Mouse (Mus musculus): ENCODE measurements around the gene Rpl13a. TPM values are rescaled to one million over a fixed set of nuclear protein-coding genes. Genes with fewer than 3 reads are reported as not detected.

Rpl13a gene
- polyA plus RNA-seq, 1 experiment from 2014 or later: 1,071 TPM

DNA sequence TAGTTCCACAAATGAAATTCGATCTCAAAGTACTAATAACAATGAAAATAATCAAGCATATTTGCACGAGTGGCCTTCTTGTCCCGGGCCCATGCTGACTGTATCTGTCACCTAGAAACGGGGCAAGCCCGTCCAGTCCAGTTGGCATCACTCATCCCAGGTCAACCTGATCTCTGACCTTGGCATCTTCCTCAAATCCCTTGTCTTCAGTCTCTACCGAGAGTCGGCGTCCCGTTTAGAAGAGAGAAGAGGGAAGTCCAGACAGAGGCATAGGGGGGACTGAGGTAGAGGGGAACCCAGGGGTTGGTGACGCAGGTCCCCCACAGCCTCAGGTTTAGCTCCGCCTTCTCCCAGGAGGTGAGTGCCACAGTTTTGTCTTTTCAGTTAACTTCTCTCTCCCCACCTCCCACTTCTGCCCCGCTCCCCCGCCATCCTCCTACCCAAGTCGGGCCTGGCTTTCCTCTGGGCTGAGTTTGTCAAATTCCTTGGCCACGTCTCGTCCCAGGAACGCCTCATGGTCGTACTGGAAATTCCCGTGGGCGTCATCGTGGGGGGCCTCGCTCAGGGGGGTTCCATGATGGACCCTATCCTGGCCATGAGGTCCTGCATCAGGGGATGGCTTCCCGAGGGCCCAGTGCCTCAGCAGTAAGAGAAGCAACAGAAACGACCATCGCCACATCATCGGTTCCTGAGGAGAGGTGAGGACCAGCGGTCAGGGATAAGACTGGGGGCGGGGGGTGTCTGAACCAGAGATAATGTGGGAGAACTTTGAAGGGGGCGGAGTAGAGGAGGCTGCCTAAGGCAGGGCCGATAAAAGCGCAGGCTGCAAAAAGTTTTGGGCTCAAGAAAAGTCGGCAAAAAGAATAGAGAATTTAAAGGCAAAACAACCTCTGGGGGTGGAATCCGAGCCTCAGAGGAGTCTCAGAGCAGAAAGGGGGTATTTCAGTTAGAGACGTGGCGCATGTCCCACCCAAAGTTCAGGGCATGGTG lies 37.3 kb downstream of the Rpl13a start:
- Histone ChIP-seq H3K27me3 (ENCODE audit: control insufficient read depth, insufficient read depth, low read length) (no peaks in the 10 kb centered on the region), H3K9me3 (ENCODE audit: control insufficient read depth, low read length) (no peaks in the 10 kb centered on the region), H3K9ac (ENCODE audit: low read length) (peak overlapping the region; percentile 55), H3K27ac (ENCODE audit: low read depth, low read length) (0 out of 2 replicates have a peak overlapping the region, but pooled peaks have one; percentile 23), H3K4me3 (ENCODE audit: low read depth, low read length) (peak overlapping the region; percentile 49), H3K4me2 (ENCODE audit: low read depth) (peak overlapping the region; percentile 60), H3K36me3 (ENCODE audit: control insufficient read depth, insufficient read depth, low read length) (peaks cover 4% of the 10 kb centered on the region), H3K4me1 (ENCODE audit: control insufficient read depth, insufficient read depth, low read length) (0 out of 2 replicates have a peak, but pooled peaks cover 2% of the 10 kb centered on the region)
- peak; percentile 40 for DNase-seq (ENCODE audit: low spot score)
- ATAC-seq (ENCODE audit: insufficient read depth, low FRiP score, low TSS enrichment): 0 out of 2 replicates have a peak, but pooled peaks have one; percentile 30
- 16% methylated on average over 35 of the region's 35 CpGs for WGBS

GRCm38 (mm10) chr7:45090251-45090977 lies 38.1 kb downstream of the Rpl13a start:
- DNase-seq (ENCODE audit: low spot score) (no peak), ATAC-seq (ENCODE audit: insufficient read depth, low FRiP score, low TSS enrichment) (no peak)
- H3K4me2 ChIP-seq (ENCODE audit: low read depth): no peak overlapping the region; the same call in 1 of the 2 replicates
- H3K27ac ChIP-seq (ENCODE audit: low read depth, low read length): no peak overlapping the region
- H3K4me1 ChIP-seq (ENCODE audit: control insufficient read depth, insufficient read depth, low read length): 0 out of 2 replicates have a peak, but pooled peaks cover 2% of the 10 kb centered on the region
- H3K36me3 ChIP-seq (ENCODE audit: control insufficient read depth, insufficient read depth, low read length): peaks cover 8% of the 10 kb centered on the region
- no peak overlapping the region; the same call in 1 of the 2 replicates for H3K4me3 ChIP-seq (ENCODE audit: low read depth, low read length)
- WGBS: 83% methylated on average over 13 of the region's 13 CpGs
- H3K27me3 ChIP-seq (ENCODE audit: control insufficient read depth, insufficient read depth, low read length): no peaks in the 10 kb centered on the region
- H3K9me3 ChIP-seq (ENCODE audit: control insufficient read depth, low read length): no peaks in the 10 kb centered on the region
- no peak overlapping the region for H3K9ac ChIP-seq (ENCODE audit: low read length)

DNA sequence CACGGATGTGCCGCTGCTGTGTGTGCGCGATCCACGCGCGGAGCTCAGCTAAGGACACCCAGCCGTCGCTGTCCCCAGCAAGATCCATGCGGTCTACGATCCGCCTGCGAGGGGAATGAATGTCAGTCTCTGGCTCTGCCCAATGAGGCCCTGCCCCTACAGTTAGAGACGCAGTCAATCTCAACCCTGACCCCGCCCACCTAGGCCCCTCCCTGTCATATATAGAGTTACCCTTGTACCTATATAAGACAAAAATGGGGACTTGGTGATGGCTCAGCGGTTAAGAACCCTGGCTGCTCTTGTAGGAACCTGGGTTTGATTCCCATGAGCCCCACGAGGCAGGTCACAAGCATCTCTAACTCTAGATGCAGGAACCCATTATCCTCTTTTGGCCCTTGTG lies 40.0 kb downstream of the Rpl13a start:
- no peak overlapping the region for H3K27ac ChIP-seq (ENCODE audit: low read depth, low read length)
- H3K9me3 ChIP-seq (ENCODE audit: control insufficient read depth, low read length): no peaks in the 10 kb centered on the region
- H3K27me3 ChIP-seq (ENCODE audit: control insufficient read depth, insufficient read depth, low read length): no peaks in the 10 kb centered on the region
- DNase-seq (ENCODE audit: low spot score): no peak
- 0 out of 2 replicates have a peak, but pooled peaks cover 2% of the 10 kb centered on the region for H3K4me1 ChIP-seq (ENCODE audit: control insufficient read depth, insufficient read depth, low read length)
- 93% methylated on average over 17 of the region's 17 CpGs for WGBS
- H3K9ac ChIP-seq (ENCODE audit: low read length): no peak overlapping the region
- H3K36me3 ChIP-seq (ENCODE audit: control insufficient read depth, insufficient read depth, low read length): peaks cover 8% of the 10 kb centered on the region
- no peak overlapping the region for H3K4me2 ChIP-seq (ENCODE audit: low read depth)
- H3K4me3 ChIP-seq (ENCODE audit: low read depth, low read length): no peak overlapping the region
- ATAC-seq (ENCODE audit: insufficient read depth, low FRiP score, low TSS enrichment): no peak

DNA sequence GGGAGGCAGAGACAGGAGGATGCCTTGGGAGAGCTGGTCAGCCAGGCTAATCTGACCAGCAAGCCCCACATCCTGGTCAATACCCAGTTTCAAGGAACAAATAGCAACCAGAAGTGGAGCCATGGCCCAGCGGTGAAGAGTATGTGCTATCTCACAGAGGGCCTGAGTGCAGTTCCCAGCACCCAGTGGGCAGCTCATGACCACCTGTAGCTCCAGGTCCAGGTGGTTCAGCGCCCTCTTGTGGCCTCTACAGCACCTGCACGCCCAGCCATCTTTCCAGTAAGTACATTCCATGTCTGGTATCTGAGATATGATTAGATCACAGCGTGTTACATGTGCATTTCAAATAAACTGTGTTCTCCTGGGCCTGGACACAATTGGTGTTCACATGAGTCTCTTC lies 42.5 kb downstream of the Rpl13a start:
- no peak for ATAC-seq (ENCODE audit: insufficient read depth, low FRiP score, low TSS enrichment)
- Histone ChIP-seq H3K9me3 (ENCODE audit: control insufficient read depth, low read length) (no peaks in the 10 kb centered on the region), H3K27ac (ENCODE audit: low read depth, low read length) (no peak overlapping the region), H3K4me1 (ENCODE audit: control insufficient read depth, insufficient read depth, low read length) (no peaks in the 10 kb centered on the region), H3K4me2 (ENCODE audit: low read depth) (no peak overlapping the region), H3K9ac (ENCODE audit: low read length) (no peak overlapping the region), H3K4me3 (ENCODE audit: low read depth, low read length) (no peak overlapping the region), H3K36me3 (ENCODE audit: control insufficient read depth, insufficient read depth, low read length) (peaks cover 16% of the 10 kb centered on the region), H3K27me3 (ENCODE audit: control insufficient read depth, insufficient read depth, low read length) (no peaks in the 10 kb centered on the region)
- DNase-seq (ENCODE audit: low spot score): no peak
- WGBS: 76% methylated on average over 4 of the region's 4 CpGs

DNA sequence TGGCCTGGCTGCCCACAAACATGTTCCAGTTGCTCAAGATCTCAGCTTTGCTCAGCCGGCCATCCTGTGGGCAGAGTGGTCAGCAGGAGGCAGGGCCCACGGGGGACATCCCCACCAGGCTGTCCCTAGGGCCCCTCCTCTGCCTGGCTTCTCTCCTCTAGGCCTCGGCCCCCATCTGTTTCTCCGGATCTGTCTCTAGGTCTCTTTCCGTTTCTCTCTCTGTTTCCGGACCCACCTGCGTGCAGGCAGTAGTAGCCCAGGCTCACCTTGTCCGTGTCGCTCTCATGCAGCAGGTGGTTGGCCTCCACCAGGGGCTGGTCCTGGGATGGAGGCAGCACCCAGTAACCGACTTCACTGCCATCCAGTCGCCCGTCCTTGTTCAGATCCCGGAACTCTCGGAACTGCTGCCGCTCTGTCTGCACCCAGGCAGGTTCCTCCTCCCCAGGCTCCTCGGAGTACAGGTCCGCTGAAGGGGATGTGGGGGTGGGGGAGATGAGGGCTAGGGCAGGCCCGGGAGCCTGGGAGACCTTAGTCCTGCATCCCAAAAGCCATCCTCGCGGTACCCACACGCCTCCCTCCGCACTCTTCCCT lies 45.2 kb downstream of the Rpl13a start:
- DNase-seq (ENCODE audit: low spot score) (no peak), ATAC-seq (ENCODE audit: insufficient read depth, low FRiP score, low TSS enrichment) (no peak)
- no peak overlapping the region for H3K27ac ChIP-seq (ENCODE audit: low read depth, low read length)
- no peaks in the 10 kb centered on the region for H3K9me3 ChIP-seq (ENCODE audit: control insufficient read depth, low read length)
- no peak overlapping the region for H3K4me3 ChIP-seq (ENCODE audit: low read depth, low read length)
- no peak overlapping the region for H3K9ac ChIP-seq (ENCODE audit: low read length)
- 83% methylated on average over 22 of the region's 22 CpGs for WGBS
- H3K4me2 ChIP-seq (ENCODE audit: low read depth): no peak overlapping the region
- no peaks in the 10 kb centered on the region for H3K27me3 ChIP-seq (ENCODE audit: control insufficient read depth, insufficient read depth, low read length)
- H3K36me3 ChIP-seq (ENCODE audit: control insufficient read depth, insufficient read depth, low read length): peaks cover 16% of the 10 kb centered on the region
- no peaks in the 10 kb centered on the region for H3K4me1 ChIP-seq (ENCODE audit: control insufficient read depth, insufficient read depth, low read length)

DNA sequence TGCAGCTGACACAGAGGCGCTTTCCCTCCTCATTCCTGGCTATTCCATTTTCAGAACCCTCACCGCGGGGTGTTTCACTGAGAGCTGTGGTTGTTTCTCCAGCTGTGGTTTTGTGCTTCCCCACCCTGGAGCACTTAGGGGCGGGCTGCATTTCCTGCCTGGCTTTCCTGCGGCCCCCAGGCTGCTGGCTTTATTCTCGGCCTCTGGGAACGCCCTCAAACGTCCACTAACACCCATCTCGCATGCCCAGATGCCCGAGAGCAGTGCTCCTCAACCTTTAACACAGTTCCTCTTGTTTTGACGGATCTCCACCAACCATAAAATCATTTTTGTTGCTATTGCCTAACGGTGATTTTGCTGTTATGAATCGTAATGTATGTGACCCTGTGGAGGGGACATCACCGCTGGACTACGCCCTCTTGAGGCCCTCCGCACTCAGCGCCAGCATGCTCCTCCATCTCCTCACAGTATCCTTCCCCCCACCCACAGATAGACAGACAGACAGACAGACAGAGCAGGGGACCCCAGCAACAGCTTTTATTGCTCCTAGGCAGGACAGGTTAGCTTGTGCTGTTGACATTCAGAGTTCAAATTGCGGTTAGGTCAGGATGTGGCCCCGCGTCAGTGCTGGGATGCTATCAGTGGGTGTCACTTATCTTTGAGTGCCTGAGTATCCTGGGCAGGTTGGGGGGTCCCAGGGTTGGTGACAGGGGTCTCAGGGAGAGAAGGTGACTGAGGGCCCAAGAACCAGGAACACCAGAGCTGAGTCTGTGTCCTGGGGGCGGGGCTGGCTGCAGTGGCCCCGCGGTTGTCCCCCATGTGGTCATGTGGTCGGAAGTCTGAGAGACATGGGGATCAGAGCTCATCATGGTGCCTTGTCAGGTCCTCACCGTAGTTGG lies 45.9 kb downstream of the Rpl13a start:
- H3K4me2 ChIP-seq (ENCODE audit: low read depth): no peak overlapping the region; the same call in 1 of the 2 replicates
- no peaks in the 10 kb centered on the region for H3K9me3 ChIP-seq (ENCODE audit: control insufficient read depth, low read length)
- H3K27me3 ChIP-seq (ENCODE audit: control insufficient read depth, insufficient read depth, low read length): no peaks in the 10 kb centered on the region
- DNase-seq (ENCODE audit: low spot score): peak; percentile 41
- H3K4me3 ChIP-seq (ENCODE audit: low read depth, low read length): no peak overlapping the region
- peak overlapping the region; percentile 14; the same call in 1 of the 2 replicates for H3K27ac ChIP-seq (ENCODE audit: low read depth, low read length)
- H3K4me1 ChIP-seq (ENCODE audit: control insufficient read depth, insufficient read depth, low read length): no peaks in the 10 kb centered on the region
- WGBS: 60% methylated on average over 25 of the region's 25 CpGs
- H3K9ac ChIP-seq (ENCODE audit: low read length): no peak overlapping the region; the same call in 1 of the 2 replicates
- H3K36me3 ChIP-seq (ENCODE audit: control insufficient read depth, insufficient read depth, low read length): peaks cover 16% of the 10 kb centered on the region
- ATAC-seq (ENCODE audit: insufficient read depth, low FRiP score, low TSS enrichment): no peak

DNA sequence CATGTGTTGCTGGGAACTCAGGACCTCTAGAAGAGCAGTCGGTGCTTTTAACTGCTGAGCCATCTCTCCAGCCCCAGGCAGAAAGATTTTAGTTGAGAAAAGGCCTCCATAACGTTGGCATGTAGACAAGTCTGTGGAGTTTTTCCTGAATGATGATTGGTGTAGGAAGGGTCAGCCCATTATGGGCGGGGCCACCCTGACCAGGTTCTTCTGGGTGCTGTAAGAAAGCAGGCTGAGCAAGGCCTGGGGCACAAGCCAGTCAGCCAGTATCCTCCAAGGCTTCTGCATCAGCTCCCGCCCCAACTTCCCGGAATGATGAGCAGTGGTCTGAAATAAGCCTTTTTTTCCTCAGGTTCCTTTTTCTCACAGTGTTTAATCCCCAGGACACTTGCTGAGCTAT lies 47.5 kb downstream of the Rpl13a start:
- no peak for DNase-seq (ENCODE audit: low spot score)
- ATAC-seq (ENCODE audit: insufficient read depth, low FRiP score, low TSS enrichment): no peak
- no peak overlapping the region for H3K9ac ChIP-seq (ENCODE audit: low read length)
- 51% methylated on average over 5 of the region's 5 CpGs for WGBS
- no peak overlapping the region for H3K4me2 ChIP-seq (ENCODE audit: low read depth)
- H3K27ac ChIP-seq (ENCODE audit: low read depth, low read length): no peak overlapping the region
- H3K4me3 ChIP-seq (ENCODE audit: low read depth, low read length): no peak overlapping the region
- no peaks in the 10 kb centered on the region for H3K9me3 ChIP-seq (ENCODE audit: control insufficient read depth, low read length)
- no peaks in the 10 kb centered on the region for H3K27me3 ChIP-seq (ENCODE audit: control insufficient read depth, insufficient read depth, low read length)
- H3K36me3 ChIP-seq (ENCODE audit: control insufficient read depth, insufficient read depth, low read length): peaks cover 10% of the 10 kb centered on the region; the same call in 1 of the 2 replicates
- H3K4me1 ChIP-seq (ENCODE audit: control insufficient read depth, insufficient read depth, low read length): no peaks in the 10 kb centered on the region
